Mouse (Mus musculus): ENCODE results near the gene Cald1.

GRCm38 (mm10) chr6:34765721-34766120 is 167.4 kb downstream of the Cald1 start:
- TF ChIP-seq POLR2A (IDR thresholded peaks at IDR 0.05; ENCODE audit: borderline replicate concordance, insufficient read depth, low read length) = no peak
- TF ChIP-seq CTCF (IDR thresholded peaks at IDR 0.05; ENCODE audit: borderline replicate concordance, insufficient read depth, low read depth, low read length) = no peak

Data from cerebellum, adult 2 months (tissue).